Mouse (Mus musculus) gastrocnemius, postnatal 36 days (tissue): ENCODE results near the gene Sept3. TPM values are rescaled to one million over a fixed set of nuclear protein-coding genes. Genes with fewer than 3 reads are reported as not detected.

Experiments used
- DNase-seq, 2 experiments: peaks; one replicate each; pipeline ENCODE4 v3.0.0; 2022
- intact Hi-C: fragments of 180-260 bp; cut with DNase I; formaldehyde crosslinking; loops from one replicate; pipeline ENCODE4 v1.15.1; 2025
- total RNA-seq, 2 experiments: library from RNA; stranded (reverse); gene quantifications; 2 replicates each; pipeline ENCODE4 v1.2.3; 2021

Gene Sept3
- total RNA-seq, 2 experiments from 2014 or later: 0.31 to 0.91 TPM

DNA sequence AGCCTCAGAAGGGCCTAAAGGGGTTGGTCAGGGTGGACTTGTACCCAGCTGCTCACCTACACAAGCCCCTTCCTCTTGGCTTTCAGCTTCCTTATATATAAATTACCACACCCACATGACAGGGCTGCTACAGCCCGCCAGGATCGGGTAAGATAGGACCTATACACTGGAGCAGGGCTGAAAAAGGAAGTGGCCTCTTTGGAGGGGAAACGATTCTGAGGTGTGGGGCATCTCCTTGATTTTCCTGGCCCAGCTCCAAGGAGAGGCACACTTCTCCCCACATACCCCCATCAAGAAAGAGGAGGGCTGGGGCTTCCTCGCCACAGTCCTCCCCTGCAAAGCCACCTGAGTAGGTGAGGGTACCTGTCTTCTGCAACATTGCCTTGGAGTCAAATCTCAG, 63.2 kb downstream of the Sept3 start:
- no peak for DNase-seq
- intact Hi-C loops: no loop called here

DNA sequence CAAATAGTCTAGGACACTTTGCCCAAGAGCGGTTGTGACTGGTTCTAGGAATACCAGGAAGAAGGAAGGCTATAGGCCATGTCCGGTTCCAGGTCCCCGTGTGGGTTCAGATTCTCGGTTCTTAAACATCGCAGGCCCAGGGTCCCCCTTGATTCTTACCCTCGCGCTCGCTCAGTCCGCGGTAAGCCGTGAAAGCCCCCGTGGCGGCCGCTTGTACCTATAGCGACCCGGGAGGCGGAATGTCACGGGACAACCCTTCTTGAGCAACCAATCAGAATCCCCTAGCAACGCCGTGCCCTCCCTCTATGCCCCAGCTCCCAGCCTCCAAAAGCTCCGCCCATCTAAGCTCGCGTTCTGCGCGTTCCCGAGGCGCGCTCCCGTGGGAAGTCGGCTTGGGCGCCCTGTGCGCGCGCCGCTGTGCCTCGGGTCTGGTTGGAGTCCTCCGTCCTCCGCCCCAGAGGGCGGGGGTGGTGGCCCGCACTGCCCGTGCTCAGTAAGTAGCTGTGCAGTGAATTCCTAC, 64.0 kb downstream of the Sept3 start, which contains the start of the genes Naga, Pheta2 and Smdt1:
TSS of gene Naga (minus strand) at position 333 of the 520 bp plus-strand sequence.
TSS of gene Pheta2 (plus strand) at position 350 of the 520 bp plus-strand sequence.
TSS of gene Smdt1 (plus strand) at position 367 of the 520 bp plus-strand sequence.
- intact Hi-C loops: no loop called here
- peak; percentile 95 to 97 for DNase-seq

DNA sequence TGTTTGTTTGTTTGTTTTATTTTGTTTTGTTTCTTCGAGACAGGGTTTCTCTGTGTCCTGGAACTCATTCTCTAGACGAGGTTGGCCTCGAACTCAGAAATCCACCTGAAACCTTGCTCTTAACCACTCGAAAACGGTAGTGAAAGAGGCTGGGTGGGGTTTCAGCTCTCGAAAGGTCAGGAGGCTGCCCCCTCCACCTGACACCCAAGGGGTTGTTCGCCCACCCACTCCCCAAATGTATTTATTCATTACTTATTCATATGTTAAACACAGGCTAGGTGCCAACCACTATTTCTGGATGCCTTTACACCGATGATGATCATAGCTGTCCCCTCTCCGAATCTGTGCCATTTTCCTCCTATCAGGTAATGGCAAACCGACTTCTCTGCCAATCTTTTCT, 64.5 kb downstream of the Sept3 start:
- intact Hi-C loops: no loop called here
- DNase-seq: no peak

DNA sequence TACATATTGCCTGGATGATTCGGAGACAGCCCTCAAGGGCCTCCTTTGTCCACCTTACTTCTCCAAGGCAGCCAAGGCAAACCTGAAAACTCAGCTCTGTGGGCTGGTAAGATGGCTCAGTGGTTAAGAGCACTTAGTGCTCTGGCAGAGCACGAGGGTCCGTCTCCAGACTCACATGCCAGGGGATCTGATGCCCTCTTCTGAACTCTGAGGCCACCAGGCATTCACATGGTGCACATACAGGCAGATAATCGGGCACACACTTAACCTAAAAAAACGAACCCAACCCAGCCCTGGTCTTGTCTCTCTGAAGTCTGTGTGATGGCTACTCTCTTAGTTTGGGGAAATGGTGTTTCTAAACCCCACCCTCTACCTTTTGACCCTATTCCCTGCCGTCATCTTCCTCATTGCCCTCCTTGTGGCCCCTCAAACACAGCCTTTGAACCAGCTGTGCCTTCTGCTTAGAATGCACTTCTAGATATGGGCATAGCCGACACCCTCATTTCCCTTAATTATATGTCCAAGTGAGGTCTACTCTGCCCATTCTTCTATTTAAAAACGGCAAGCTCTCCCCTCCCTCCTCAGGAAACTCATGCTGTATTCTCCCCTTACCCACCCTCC, 65.1 kb downstream of the Sept3 start:
- intact Hi-C loops: loop anchor here (10.0 kb wide), 1 partner anchor 175 kb away; no protein-coding TSS in a partner anchor
- no peak for DNase-seq

DNA sequence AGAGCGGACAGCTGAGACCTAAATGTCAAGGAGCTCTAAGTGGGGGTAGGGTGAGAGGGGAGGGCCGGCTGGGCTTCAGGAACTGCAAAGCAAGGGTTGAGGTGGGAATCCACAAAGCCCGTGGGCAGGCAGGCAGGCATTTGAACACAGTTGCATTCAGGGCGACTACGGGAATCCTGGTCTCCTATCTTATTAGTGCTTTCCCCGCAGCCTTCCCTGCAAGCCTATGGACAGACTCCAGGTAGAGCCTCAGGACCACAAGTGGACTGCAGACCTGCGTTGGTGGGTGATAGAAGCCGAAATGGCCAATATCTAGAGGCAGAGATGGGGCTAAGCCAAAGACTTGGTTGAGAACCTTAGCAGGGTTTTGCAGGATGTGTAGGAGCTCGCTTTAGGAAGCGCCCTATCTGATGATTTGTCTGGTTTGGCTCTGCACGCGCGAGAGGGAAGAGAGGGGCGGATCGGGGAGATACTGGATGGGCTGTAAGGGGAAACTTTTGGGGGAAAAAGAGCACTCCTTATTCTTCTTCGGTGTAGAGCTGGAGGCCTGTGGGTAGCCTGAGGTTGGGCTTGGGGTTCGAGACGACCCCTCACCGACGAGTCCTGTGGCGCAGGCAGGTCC, 65.8 kb downstream of the Sept3 start:
- no peak for DNase-seq
- intact Hi-C loops: loop anchor here (10.0 kb wide), 1 partner anchor 176 kb away; no protein-coding TSS in a partner anchor

DNA sequence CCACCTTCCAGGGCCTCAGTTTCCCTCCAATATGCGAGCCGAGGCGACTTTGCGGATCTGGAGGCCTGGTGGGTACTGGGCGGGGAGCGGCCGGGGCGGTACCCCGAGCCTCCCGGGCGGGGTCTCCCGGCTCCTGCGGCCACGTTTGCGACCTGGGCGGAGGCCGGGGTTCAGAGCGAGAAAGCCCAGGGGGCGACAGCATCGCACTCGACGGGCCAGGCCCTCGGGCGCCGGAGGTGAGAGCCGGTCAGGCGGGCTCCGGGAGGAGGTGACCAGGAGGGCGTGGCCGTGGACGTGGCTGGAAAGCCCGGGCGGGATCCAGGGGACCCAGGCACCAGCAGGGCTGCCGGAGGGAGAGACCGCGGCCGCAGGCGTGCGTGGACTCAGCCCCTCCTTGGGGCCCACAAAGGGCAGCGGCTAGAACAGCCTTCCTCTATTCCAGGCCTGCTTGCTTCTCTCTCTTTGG, 66.4 kb downstream of the Sept3 start:
- intact Hi-C loops: loop anchor here (10.0 kb wide), 1 partner anchor 176 kb away; no protein-coding TSS in a partner anchor
- peak; percentile 52 to 57 for DNase-seq

DNA sequence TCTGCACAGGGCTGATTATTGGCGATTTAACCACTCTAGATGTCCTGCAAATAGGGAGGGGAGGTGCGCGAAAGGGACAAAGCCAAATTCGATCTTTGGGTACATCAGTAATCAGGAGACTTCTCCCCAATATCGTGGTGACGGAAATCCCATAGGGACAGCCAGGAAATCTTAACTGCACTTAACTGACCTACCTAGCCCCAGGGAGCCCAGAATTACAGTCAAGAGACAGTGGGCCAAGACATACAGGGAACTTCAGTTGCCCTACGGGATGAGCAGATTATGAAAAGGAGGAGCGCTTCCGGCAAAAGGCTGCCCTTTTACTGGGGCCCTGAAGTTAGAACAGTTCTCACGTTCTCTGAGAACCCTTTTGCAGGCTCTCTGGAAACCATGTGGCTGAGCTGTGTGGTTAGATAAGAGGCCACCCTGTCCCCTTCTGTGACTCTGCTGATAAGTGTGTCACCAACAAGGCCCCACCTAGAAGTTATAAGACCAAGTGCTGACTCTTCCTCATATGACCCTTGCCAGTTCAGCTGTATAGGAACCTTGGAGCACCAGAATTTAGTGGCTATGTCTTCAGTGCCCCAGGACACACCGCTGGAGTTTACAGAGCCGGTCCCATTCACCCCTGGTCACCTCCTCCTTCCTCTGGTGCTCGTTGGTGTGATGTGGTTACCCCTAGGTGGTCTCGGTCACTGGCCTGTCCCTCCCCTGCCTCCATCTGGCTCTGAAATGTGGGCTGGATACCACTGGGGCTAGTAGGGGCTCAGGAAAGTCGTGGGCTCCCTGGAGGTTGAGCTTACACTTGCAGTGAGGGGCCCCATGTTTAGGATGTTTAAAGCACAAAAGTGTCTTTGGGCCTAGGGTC, 67.2 kb downstream of the Sept3 start:
- no peak for DNase-seq
- intact Hi-C loops: loop anchor here (10.0 kb wide), 1 partner anchor 177 kb away; no protein-coding TSS in a partner anchor

DNA sequence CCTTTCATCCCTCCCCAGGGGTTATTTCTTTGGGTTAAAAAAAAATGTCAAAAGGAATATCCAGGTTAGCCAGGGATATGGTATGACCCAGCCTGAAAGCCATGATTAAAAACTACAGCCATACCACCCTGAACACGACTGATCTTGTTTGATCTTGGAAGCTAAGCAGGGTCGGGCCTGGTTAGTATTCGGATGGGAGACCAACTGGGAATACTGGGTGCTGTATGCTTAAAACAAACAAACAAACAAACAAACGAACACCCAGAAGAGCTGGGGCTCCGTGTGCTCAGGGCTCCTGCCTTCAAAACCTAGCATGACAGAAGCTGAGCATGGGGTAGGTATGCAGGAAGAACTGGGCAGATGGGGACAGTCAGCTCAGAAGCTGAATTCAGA, 67.8 kb downstream of the Sept3 start:
- intact Hi-C loops: loop anchor here (10.0 kb wide), 1 partner anchor 178 kb away; no protein-coding TSS in a partner anchor
- DNase-seq: no peak

DNA sequence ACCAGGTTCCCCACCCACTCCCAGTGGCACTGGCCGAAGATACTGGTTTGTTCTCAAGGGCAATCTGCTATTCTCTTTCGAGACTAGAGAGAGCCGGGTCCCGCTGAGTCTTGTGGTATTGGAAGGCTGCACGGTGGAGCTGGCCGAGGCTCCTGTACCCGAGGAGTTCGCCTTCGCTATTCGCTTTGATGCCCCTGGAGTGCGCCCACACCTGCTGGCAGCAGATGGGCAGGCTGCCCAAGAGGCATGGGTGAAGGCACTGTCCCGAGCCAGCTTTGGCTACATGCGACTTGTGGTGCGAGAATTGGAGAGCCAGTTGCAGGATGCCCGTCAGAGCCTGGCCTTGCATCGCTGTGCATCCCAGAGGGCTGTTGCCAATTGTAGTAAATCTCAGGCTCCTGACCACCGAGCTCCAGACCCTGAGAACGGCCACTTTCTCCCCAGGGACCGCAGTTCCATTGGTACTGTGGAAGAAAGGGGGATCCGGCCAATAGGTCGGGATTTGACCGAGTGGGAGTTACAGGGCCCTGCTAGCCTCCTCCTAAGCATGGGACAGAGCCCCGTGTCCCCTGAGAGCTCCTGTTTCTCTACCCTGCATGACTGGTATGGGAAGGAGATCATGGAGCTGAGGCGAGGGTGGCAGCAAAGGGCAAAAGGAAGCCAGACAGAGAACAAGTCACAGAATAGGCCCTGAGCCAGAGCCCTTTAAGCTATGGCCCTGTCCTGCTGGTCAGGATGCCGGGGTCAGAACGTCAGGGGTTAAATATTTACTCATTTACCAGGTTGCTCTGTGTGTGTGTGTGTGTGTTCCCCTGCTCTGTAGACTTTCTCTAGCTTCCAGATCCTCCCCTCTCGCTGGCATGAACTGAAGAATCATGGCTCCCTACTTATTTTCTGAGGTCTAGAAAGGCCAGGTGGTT, 68.9 kb downstream of the Sept3 start:
- intact Hi-C loops: loop anchor here (10.0 kb wide), 1 partner anchor 179 kb away; no protein-coding TSS in a partner anchor
- DNase-seq: no peak

Other genes starting within 250 kb of the Sept3 start
- 10 to 100 TPM; 16.7 to 17.7 TPM for gene Desi1, start 241.0 kb upstream of the Sept3 start, total RNA-seq
- 10 to 100 TPM; 36.0 to 47.5 TPM for gene Snu13, start 227.3 kb upstream of the Sept3 start, total RNA-seq
- gene 4930407I10Rik, start 215.7 kb upstream of the Sept3 start, total RNA-seq: not detected
- gene Mei1, start 204.9 kb upstream of the Sept3 start, total RNA-seq: under 1 TPM; 0.08 to 0.15 TPM
- 10 to 100 TPM; 10.2 to 17.0 TPM for gene Ccdc134, start 147.0 kb upstream of the Sept3 start, total RNA-seq
- gene Srebf2, start 127.7 kb upstream of the Sept3 start, total RNA-seq: 1 to 10 TPM; 9.2 to 9.8 TPM
- not detected for gene Shisa8, start 62.1 kb upstream of the Sept3 start, total RNA-seq
- not detected for gene Tnfrsf13c, start 50.5 kb upstream of the Sept3 start, total RNA-seq
- gene Cenpm, start 30.1 kb upstream of the Sept3 start, total RNA-seq: under 1 TPM; 0.46 to 0.79 TPM
- gene 1500009C09Rik, start 22.5 kb upstream of the Sept3 start, total RNA-seq: not detected
- not detected for gene Wbp2nl, start 24.1 kb downstream of the Sept3 start, total RNA-seq
- 10 to 100 TPM; 10.3 to 13.2 TPM for gene Naga, start 64.0 kb downstream of the Sept3 start, total RNA-seq
- gene Pheta2, start 64.0 kb downstream of the Sept3 start, total RNA-seq: under 1 TPM; 0.37 to 0.51 TPM
- 100 to 1,000 TPM; 116 to 123 TPM for gene Smdt1, start 64.1 kb downstream of the Sept3 start, total RNA-seq
- 100 to 1,000 TPM; 440 to 476 TPM for gene Ndufa6, start 79.4 kb downstream of the Sept3 start, total RNA-seq
- gene Cyp2d22, start 105.4 kb downstream of the Sept3 start, total RNA-seq: 10 to 100 TPM; 12.3 to 16.7 TPM
- gene Cyp2d11, start 119.1 kb downstream of the Sept3 start, total RNA-seq: not detected
- gene Cyp2d10, start 132.3 kb downstream of the Sept3 start, total RNA-seq: not detected
- not detected for gene Cyp2d9, start 158.5 kb downstream of the Sept3 start, total RNA-seq